Mouse (Mus musculus) liver, embryonic 13.5 days (tissue): Measurements from ENCODE around the gene Ccdc73. TPM values are rescaled to one million over a fixed set of nuclear protein-coding genes. Genes with fewer than 3 reads are reported as not detected.

Experiments used
- ATAC-seq: fragments of 200-750 bp; cut with Nextera tagmentation; 2 replicates; pipeline ENCODE4 v1.8.0; 2017; ENCODE audit warnings: low read depth, mild to moderate bottlenecking, moderate number of reproducible peaks, moderate library complexity
- DNase-seq: peaks from one replicate; pipeline ENCODE4 v3.0.0; 2022
- H3K27ac ChIP-seq: fragments of 300-500 bp; sonication (generic); 2 replicates; pipeline ENCODE4 v1.5.1; 2015; ENCODE audit warnings: moderate library complexity, mild to moderate bottlenecking, inconsistent platforms
- H3K27me3 ChIP-seq: fragments of 300-500 bp; sonication (generic); 2 replicates; pipeline ENCODE4 v1.6.1; 2015; ENCODE audit warnings: mild to moderate bottlenecking, inconsistent platforms
- H3K36me3 ChIP-seq: fragments of 300-500 bp; sonication (generic); 2 replicates; pipeline ENCODE4 v1.6.1; 2015; ENCODE audit warnings: mild to moderate bottlenecking, inconsistent platforms
- H3K4me1 ChIP-seq: fragments of 300-500 bp; sonication (generic); replicated peaks from 2 replicates; pipeline ENCODE4 v1.6.1; 2015; ENCODE audit warnings: inconsistent platforms
- H3K4me2 ChIP-seq: fragments of 300-500 bp; sonication (generic); 2 replicates; pipeline ENCODE4 v1.6.1; 2015; ENCODE audit warnings: inconsistent platforms, mild to moderate bottlenecking, moderate library complexity
- H3K4me3 ChIP-seq: fragments of 300-500 bp; sonication (generic); replicated peaks from 2 replicates; pipeline ENCODE4 v1.5.1; 2015; ENCODE audit warnings: mild to moderate bottlenecking, inconsistent platforms
- H3K9ac ChIP-seq: fragments of 300-500 bp; sonication (generic); 2 replicates; pipeline ENCODE4 v1.6.1; 2015; ENCODE audit warnings: mild to moderate bottlenecking, inconsistent platforms
- H3K9me3 ChIP-seq: fragments of 300-500 bp; sonication (generic); replicated peaks from 2 replicates; pipeline ENCODE4 v1.6.1; 2016; ENCODE audit warnings: inconsistent platforms
- whole genome bisulfite sequencing: fragments of 180-500 bp; shearing (Covaris S2); methylation state at CpG from one replicate; pipeline ENCODE4 v1.1.7; 2015; ENCODE audit not compliant: insufficient replicate concordance; 5-methylcytosine and 5-hydroxymethylcytosine counted together
- polyA plus RNA-seq: library from polyadenylated mRNA; unstranded; fragments of >200 nt; fragmentation: Nextera tagmentation; extraction: Ambion mirVana; gene quantifications from 2 replicates; pipeline ENCODE4 v1.2.1, GENCODE M21; 2015

Gene Ccdc73
- polyA plus RNA-seq, 1 experiment from 2014 or later: 3.2 TPM

GRCm38 (mm10) chr2:105030505-105030904 lies 162.9 kb downstream of the Ccdc73 start:
- ATAC-seq: no peak
- no peak overlapping the region for H3K4me2 ChIP-seq
- no peaks in the 10 kb centered on the region for H3K4me1 ChIP-seq
- WGBS: 72% methylated on average over 5 of the region's 5 CpGs
- no peak overlapping the region for H3K9ac ChIP-seq
- no peaks in the 10 kb centered on the region for H3K36me3 ChIP-seq
- no peak overlapping the region for H3K27ac ChIP-seq
- no peak overlapping the region for H3K4me3 ChIP-seq
- DNase-seq: no peak
- no peaks in the 10 kb centered on the region for H3K27me3 ChIP-seq
- no peaks in the 10 kb centered on the region for H3K9me3 ChIP-seq

GRCm38 (mm10) chr2:105034084-105034483 lies 166.5 kb downstream of the Ccdc73 start:
- no peak overlapping the region for H3K4me2 ChIP-seq
- H3K36me3 ChIP-seq: no peaks in the 10 kb centered on the region
- DNase-seq (no peak), ATAC-seq (no peak)
- peaks cover 6% of the 10 kb centered on the region for H3K4me1 ChIP-seq
- no peak overlapping the region for H3K9ac ChIP-seq
- WGBS: 67% methylated on average over 3 of the region's 3 CpGs
- H3K27me3 ChIP-seq: no peaks in the 10 kb centered on the region
- no peaks in the 10 kb centered on the region for H3K9me3 ChIP-seq
- no peak overlapping the region for H3K27ac ChIP-seq
- H3K4me3 ChIP-seq: no peak overlapping the region

- ATAC-seq (no peak), DNase-seq (no peak)
- Histone ChIP-seq H3K27ac (no peak overlapping the region), H3K27me3 (no peaks in the 10 kb centered on the region), H3K9me3 (no peaks in the 10 kb centered on the region), H3K4me3 (no peak overlapping the region), H3K9ac (no peak overlapping the region), H3K4me2 (no peak overlapping the region), H3K4me1 (peaks cover 6% of the 10 kb centered on the region), H3K36me3 (no peaks in the 10 kb centered on the region)
- 66% methylated on average over 11 of the region's 11 CpGs for WGBS
Observed at GRCm38 (mm10) chr2:105035985-105036384, 168.4 kb downstream of the Ccdc73 start.

DNA sequence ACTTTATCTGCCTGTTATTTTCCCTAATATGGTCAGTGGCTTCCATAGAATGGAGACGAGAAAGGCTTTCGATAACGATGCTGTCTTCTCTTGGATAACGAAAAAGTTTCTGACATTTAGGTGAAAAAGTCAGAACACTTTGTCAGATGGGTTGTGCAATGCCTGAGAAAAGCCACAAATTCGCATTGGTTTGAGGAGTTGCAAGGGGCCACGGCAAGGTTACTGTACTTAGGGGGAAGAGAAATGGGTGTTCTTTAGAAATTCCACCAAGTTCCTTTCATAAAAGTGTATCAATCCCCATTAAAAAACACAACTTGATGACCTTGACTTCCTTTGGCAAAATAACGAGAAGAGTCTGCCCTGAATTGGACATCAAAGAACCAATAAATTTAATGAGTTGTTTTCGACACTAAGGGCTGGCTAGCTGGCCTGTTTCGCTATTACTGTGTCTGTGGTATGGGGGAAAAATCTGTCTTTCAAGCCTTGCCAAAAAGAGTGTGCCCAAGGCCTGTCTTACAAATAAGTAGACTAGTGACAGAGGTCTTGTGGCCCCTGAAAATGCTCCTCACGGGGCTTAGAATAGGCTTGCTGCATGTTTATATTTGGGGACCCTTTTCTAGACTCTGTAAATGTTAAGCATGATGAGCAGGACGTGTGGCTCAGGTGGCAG lies 168.9 kb downstream of the Ccdc73 start:
- H3K9me3 ChIP-seq: no peaks in the 10 kb centered on the region
- peaks cover 6% of the 10 kb centered on the region for H3K4me1 ChIP-seq
- DNase-seq: no peak
- H3K27ac ChIP-seq: no peak overlapping the region
- H3K4me3 ChIP-seq: no peak overlapping the region
- no peak overlapping the region for H3K9ac ChIP-seq
- no peak overlapping the region for H3K4me2 ChIP-seq
- ATAC-seq: no peak
- H3K27me3 ChIP-seq: no peaks in the 10 kb centered on the region
- no peaks in the 10 kb centered on the region for H3K36me3 ChIP-seq
- WGBS: 63% methylated on average over 11 of the region's 11 CpGs

DNA sequence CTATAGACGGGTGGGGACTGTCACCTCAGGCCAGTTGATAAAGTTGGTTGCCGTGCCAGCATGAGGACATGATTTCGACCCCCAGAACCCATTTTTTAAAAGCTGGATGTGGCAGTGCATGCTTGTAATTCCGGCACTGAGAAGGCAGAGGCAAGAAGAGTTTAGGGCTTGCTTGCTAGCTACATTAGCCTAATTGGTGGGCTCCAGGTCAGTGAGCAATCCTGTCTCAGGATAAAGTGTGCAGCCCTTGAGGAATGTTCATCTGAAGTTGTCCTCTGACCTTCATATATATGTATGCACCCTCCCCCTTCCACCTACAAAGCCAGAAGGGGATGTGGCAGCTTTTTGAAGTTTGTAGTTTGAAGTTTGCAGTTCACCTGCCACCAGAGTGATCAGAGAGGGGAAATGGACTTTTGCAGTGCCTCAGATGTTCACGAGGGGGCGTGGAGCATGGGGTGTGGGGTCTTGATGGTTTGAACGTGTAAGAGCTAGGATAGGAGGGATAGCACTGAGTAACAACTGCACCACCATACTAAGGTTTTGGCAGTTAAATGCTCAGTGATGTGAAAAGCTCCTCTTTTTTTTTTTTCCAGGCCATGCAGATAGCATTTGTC lies 170.5 kb downstream of the Ccdc73 start:
- Histone ChIP-seq H3K9ac (no peak overlapping the region), H3K4me3 (no peak overlapping the region), H3K36me3 (no peaks in the 10 kb centered on the region), H3K4me2 (no peak overlapping the region), H3K27ac (no peak overlapping the region), H3K4me1 (peaks cover 6% of the 10 kb centered on the region), H3K27me3 (no peaks in the 10 kb centered on the region), H3K9me3 (no peaks in the 10 kb centered on the region)
- 56% methylated on average over 7 of the region's 7 CpGs for WGBS
- DNase-seq (no peak), ATAC-seq (no peak)

DNA sequence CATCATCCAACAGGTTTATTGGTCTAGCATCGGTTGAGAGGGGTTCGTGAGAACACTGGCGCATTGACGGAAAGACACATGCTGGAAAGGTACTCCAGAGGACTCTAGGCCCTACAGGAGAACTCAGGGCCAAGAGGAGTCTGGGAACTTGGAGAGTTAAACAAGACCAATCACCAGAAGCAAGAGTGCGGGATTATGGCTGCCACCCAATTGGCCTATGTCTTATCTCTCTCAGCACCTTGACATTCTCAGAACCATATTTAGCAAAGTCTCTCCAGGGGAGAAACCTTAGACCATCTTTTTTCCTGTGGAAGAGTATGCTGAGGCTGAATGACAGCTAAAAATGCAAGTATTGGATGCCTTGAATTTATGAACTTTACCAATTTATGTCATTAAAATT lies 171.3 kb downstream of the Ccdc73 start:
- ATAC-seq: peak; percentile 47; the same call in 1 of the 2 replicates
- DNase-seq: no peak
- 74% methylated on average over 5 of the region's 5 CpGs for whole genome bisulfite sequencing

GRCm38 (mm10) chr2:105040859-105041258 lies 173.3 kb downstream of the Ccdc73 start:
- WGBS: 72% methylated on average over 4 of the region's 4 CpGs
- Histone ChIP-seq H3K4me2 (no peak overlapping the region), H3K9me3 (no peaks in the 10 kb centered on the region), H3K27ac (no peak overlapping the region), H3K4me1 (peaks cover 6% of the 10 kb centered on the region), H3K36me3 (no peaks in the 10 kb centered on the region), H3K9ac (no peak overlapping the region), H3K27me3 (no peaks in the 10 kb centered on the region), H3K4me3 (no peak overlapping the region)
- DNase-seq (no peak), ATAC-seq (no peak)

More for the DNA sequence above, 171.3 kb downstream of the Ccdc73 start:
- Histone ChIP-seq H3K9ac (no peak overlapping the region), H3K4me3 (no peak overlapping the region), H3K4me1 (peaks cover 6% of the 10 kb centered on the region), H3K27ac (no peak overlapping the region), H3K4me2 (no peak overlapping the region), H3K27me3 (no peaks in the 10 kb centered on the region), H3K36me3 (no peaks in the 10 kb centered on the region), H3K9me3 (no peaks in the 10 kb centered on the region)

GRCm38 (mm10) chr2:105043152-105043551 lies 175.5 kb downstream of the Ccdc73 start:
- DNase-seq (no peak), ATAC-seq (no peak)
- H3K4me2 ChIP-seq: no peak overlapping the region
- peaks cover 6% of the 10 kb centered on the region for H3K4me1 ChIP-seq
- no peak overlapping the region for H3K27ac ChIP-seq
- H3K36me3 ChIP-seq: no peaks in the 10 kb centered on the region
- H3K9ac ChIP-seq: no peak overlapping the region
- no peak overlapping the region for H3K4me3 ChIP-seq
- WGBS: 56% methylated on average over 4 of the region's 4 CpGs
- H3K9me3 ChIP-seq: no peaks in the 10 kb centered on the region
- no peaks in the 10 kb centered on the region for H3K27me3 ChIP-seq

DNA sequence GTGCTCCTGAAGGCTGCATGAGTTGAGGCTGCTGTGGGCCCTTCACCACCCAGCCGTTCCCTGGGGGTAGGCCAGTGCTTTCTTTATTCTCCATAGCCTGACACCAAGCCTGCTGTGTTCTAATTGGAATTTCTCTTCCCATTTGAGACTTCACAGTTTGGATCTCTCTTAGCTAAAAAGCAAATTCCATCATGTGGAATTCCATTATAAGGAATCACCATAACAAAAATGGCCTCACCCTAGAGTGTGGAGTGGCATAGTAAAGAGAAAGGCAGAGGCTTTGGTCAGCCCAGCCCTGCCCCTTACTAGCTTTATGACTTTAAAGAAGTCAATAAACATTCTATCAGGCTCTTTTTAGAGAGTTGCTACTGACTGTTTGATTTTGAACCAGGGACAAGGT lies 180.7 kb downstream of the Ccdc73 start:
- ATAC-seq: no peak
- Histone ChIP-seq H3K27me3 (0 out of 2 replicates have a peak, but pooled peaks cover 4% of the 10 kb centered on the region), H3K4me1 (no peaks in the 10 kb centered on the region), H3K9me3 (no peaks in the 10 kb centered on the region), H3K27ac (no peak overlapping the region), H3K4me3 (no peak overlapping the region), H3K9ac (no peak overlapping the region), H3K4me2 (no peak overlapping the region), H3K36me3 (no peaks in the 10 kb centered on the region)
- DNase-seq: no peak
- WGBS: 64% methylated on average over 1 of the region's 1 CpGs

GRCm38 (mm10) chr2:105055529-105055928 lies 187.9 kb downstream of the Ccdc73 start:
- no peak overlapping the region for H3K27ac ChIP-seq
- H3K4me3 ChIP-seq: no peak overlapping the region
- no peak for DNase-seq
- no peak overlapping the region for H3K9ac ChIP-seq
- no peaks in the 10 kb centered on the region for H3K27me3 ChIP-seq
- H3K4me1 ChIP-seq: peaks cover 8% of the 10 kb centered on the region
- H3K36me3 ChIP-seq: no peaks in the 10 kb centered on the region
- H3K9me3 ChIP-seq: no peaks in the 10 kb centered on the region
- WGBS: 50% methylated on average over 1 of the region's 1 CpGs
- 0 out of 2 replicates have a peak, but pooled peaks have one; percentile 18 for ATAC-seq
- H3K4me2 ChIP-seq: no peak overlapping the region

DNA sequence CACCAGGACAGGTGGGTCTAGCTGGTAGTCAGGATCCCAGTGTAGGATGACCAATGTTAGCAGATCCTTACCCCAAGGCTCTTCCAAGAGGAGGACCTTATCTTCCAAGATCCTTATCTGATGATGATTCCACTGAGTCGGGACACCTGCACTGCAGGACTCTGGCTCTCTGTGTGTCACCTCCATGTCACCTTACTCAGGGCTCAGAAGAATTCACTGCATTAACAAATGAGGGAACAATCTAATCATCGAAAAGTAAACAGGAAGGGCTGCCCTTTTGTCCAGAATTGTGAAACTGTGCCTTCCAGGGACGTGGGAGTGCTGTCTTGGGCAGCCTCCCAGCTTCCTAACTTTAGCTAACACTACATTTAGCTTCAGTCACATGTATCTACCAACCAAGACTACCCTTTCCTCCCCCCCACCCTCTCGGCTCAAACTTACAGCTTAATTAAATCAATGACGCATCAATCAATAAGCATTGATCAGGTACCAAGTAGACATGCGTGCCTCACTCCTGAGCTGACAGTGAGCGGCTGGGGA lies 191.0 kb downstream of the Ccdc73 start:
- Histone ChIP-seq H3K9ac (no peak overlapping the region), H3K27me3 (no peaks in the 10 kb centered on the region), H3K27ac (no peak overlapping the region), H3K4me2 (no peak overlapping the region), H3K4me1 (peaks cover 8% of the 10 kb centered on the region), H3K9me3 (no peaks in the 10 kb centered on the region), H3K4me3 (no peak overlapping the region), H3K36me3 (no peaks in the 10 kb centered on the region)
- 52% methylated on average over 7 of the region's 7 CpGs for WGBS
- DNase-seq (no peak), ATAC-seq (no peak)
